Mouse (Mus musculus): Measurements from ENCODE around the gene Acvr1b. TPM values are rescaled to one million over a fixed set of nuclear protein-coding genes. Genes with fewer than 3 reads are reported as not detected.

Acvr1b gene
- polyA plus RNA-seq, 1 experiment from 2014 or later: 22.8 TPM

GRCm38 (mm10) chr15:101251930-101252329 is 78.1 kb downstream of the Acvr1b start:
- ATAC-seq (replicated peaks): no peak
- no peaks in the 10 kb centered on the region for H3K36me3 ChIP-seq
- WGBS: 91% methylated on average over 5 of the region's 5 CpGs
- no peak overlapping the region for H3K4me2 ChIP-seq (replicated peaks)
- H3K4me3 ChIP-seq: no peak overlapping the region
- H3K27me3 ChIP-seq: no peaks in the 10 kb centered on the region
- H3K27ac ChIP-seq (replicated peaks): no peak overlapping the region
- H3K4me1 ChIP-seq: peaks cover 16% of the 10 kb centered on the region
- no peaks in the 10 kb centered on the region for H3K9me3 ChIP-seq
- H3K9ac ChIP-seq (replicated peaks): no peak overlapping the region

GRCm38 (mm10) chr15:101252614-101253013 is 78.7 kb downstream of the Acvr1b start:
- Histone ChIP-seq H3K4me2 (replicated peaks) (no peak overlapping the region), H3K27me3 (no peaks in the 10 kb centered on the region), H3K4me1 (peaks cover 12% of the 10 kb centered on the region), H3K9ac (replicated peaks) (no peak overlapping the region), H3K4me3 (no peak overlapping the region), H3K27ac (replicated peaks) (no peak overlapping the region), H3K36me3 (no peaks in the 10 kb centered on the region), H3K9me3 (no peaks in the 10 kb centered on the region)
- no peak for ATAC-seq (replicated peaks)
- 91% methylated on average over 6 of the region's 6 CpGs for WGBS

DNA sequence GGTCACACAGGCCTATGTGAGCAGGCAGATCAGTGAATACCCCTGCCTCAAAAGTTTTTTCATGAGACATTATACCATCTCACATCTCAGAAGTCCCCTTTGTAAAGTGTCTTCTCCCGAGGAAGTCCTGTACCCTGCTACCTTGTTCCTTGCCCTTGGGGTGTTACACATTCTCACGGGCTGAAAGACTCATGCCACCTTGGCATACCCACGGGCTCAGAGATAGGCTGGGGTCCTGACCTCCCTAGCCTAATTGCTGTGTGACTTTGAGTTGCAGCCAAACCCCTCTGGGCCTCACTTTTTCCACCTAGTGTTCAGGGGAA is 79.7 kb downstream of the Acvr1b start:
- Histone ChIP-seq H3K27me3 (no peaks in the 10 kb centered on the region), H3K36me3 (no peaks in the 10 kb centered on the region), H3K4me3 (peak overlapping the region; percentile 74), H3K9ac (replicated peaks) (peak overlapping the region; percentile 85; the same call in 1 of the 2 replicates), H3K4me1 (peaks cover 12% of the 10 kb centered on the region), H3K9me3 (no peaks in the 10 kb centered on the region), H3K4me2 (replicated peaks) (peak overlapping the region; percentile 97), H3K27ac (replicated peaks) (no peak overlapping the region)
- 27% methylated on average over 3 of the region's 3 CpGs for WGBS
- peak; percentile 6; the same call in 1 of the 2 replicates for ATAC-seq (replicated peaks)

- H3K27ac ChIP-seq (replicated peaks): no peak within 1 kb of the TSS
- H3K36me3 ChIP-seq: no peaks in the 10 kb centered on the region
- H3K4me1 ChIP-seq: peaks cover 12% of the 10 kb centered on the region
- no peaks in the 10 kb centered on the region for H3K27me3 ChIP-seq
- peak within 1 kb of the TSS; percentile 85 for H3K9ac ChIP-seq (replicated peaks)
- peak within 1 kb of the TSS; percentile 74 for H3K4me3 ChIP-seq
- under 1% methylated on average over 82 of the region's 82 CpGs for WGBS
- peak; percentile 68 for ATAC-seq (replicated peaks)
- no peaks in the 10 kb centered on the region for H3K9me3 ChIP-seq
- peak within 1 kb of the TSS; percentile 97 for H3K4me2 ChIP-seq (replicated peaks)
Observed at GRCm38 (mm10) chr15:101253886-101254795, 80.3 kb downstream of the Acvr1b start, which contains the start of gene Nr4a1. Gene Nr4a1, plus strand, starts transcription at chr15:101254269.

DNA sequence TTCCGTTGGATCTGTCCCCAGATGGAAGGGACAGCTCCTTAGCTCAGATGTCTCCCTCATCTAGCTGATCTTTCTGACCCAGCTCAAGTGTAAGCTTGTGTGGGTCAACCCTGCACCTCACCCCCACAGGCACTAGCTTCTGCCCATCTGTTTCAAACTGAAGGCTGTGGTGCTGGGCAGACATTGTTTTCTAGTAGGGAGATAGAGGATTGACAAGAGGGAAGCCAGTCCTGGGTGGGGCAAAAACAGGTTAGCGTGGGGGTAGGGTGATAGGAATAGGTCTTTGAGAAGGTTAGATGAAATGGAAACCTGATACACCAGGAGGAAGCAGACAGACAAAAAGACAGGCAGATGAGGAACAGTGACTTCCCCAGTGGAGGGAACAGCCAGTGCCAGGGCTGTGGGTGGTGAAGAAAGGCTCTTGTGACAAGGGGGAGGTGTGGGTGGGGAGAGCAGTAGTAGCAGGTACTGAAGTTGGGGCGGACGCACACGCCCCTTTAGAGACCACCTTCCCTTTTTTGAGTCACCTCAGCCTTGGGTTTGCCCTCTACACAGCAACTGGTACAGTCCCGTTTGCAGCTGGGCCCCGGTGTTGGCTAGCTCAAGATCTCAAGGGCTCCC is 82.1 kb downstream of the Acvr1b start:
- H3K9me3 ChIP-seq: no peaks in the 10 kb centered on the region
- no peaks in the 10 kb centered on the region for H3K27me3 ChIP-seq
- no peak overlapping the region for H3K4me2 ChIP-seq (replicated peaks)
- H3K9ac ChIP-seq (replicated peaks): no peak overlapping the region
- no peaks in the 10 kb centered on the region for H3K36me3 ChIP-seq
- ATAC-seq (replicated peaks): no peak
- no peak overlapping the region for H3K27ac ChIP-seq (replicated peaks)
- no peak overlapping the region for H3K4me3 ChIP-seq
- 89% methylated on average over 7 of the region's 7 CpGs for WGBS
- H3K4me1 ChIP-seq: peaks cover 12% of the 10 kb centered on the region

- ATAC-seq (replicated peaks): no peak
- Histone ChIP-seq H3K27ac (replicated peaks) (no peak overlapping the region), H3K9ac (replicated peaks) (no peak overlapping the region), H3K4me3 (no peak overlapping the region), H3K36me3 (no peaks in the 10 kb centered on the region), H3K4me2 (replicated peaks) (no peak overlapping the region), H3K9me3 (no peaks in the 10 kb centered on the region), H3K27me3 (no peaks in the 10 kb centered on the region), H3K4me1 (peaks cover 12% of the 10 kb centered on the region)
- WGBS: 84% methylated on average over 14 of the region's 14 CpGs
Observed at GRCm38 (mm10) chr15:101256463-101257206, 82.8 kb downstream of the Acvr1b start.

DNA sequence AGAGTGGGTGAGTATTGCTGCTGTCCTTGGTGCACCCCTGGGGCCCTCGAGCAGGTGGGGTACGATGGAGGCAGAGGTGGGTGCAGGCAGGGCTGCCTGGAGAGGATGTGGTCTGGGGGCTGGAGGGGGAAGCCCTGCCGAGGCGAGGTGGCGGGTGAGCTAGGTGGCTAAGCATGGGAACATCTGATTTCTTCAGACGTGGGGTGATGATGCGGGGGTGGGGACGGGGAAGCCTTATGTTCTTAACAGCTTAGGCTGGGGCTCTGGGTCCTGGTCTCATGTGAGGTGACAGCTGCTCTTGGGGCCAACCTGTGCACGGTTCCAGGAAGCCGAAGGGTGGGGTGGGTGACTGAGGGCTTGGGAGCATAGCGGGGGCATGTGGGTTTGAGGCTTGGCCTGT is 84.6 kb downstream of the Acvr1b start:
- Histone ChIP-seq H3K4me2 (replicated peaks) (no peak overlapping the region), H3K36me3 (no peaks in the 10 kb centered on the region), H3K27ac (replicated peaks) (no peak overlapping the region), H3K4me3 (no peak overlapping the region), H3K27me3 (no peaks in the 10 kb centered on the region), H3K4me1 (peaks cover 12% of the 10 kb centered on the region), H3K9ac (replicated peaks) (no peak overlapping the region), H3K9me3 (no peaks in the 10 kb centered on the region)
- WGBS: 89% methylated on average over 11 of the region's 11 CpGs
- no peak for ATAC-seq (replicated peaks)

GRCm38 (mm10) chr15:101259922-101260321 is 86.1 kb downstream of the Acvr1b start:
- WGBS: 78% methylated on average over 3 of the region's 3 CpGs
- ATAC-seq (replicated peaks): no peak
- H3K4me2 ChIP-seq (replicated peaks): no peak overlapping the region
- H3K36me3 ChIP-seq: no peaks in the 10 kb centered on the region
- H3K27ac ChIP-seq (replicated peaks): no peak overlapping the region
- H3K9me3 ChIP-seq: no peaks in the 10 kb centered on the region
- no peak overlapping the region for H3K4me3 ChIP-seq
- H3K9ac ChIP-seq (replicated peaks): no peak overlapping the region
- H3K27me3 ChIP-seq: no peaks in the 10 kb centered on the region
- H3K4me1 ChIP-seq: peaks cover under 1% of the 10 kb centered on the region; the same call in 1 of the 2 replicates

- ATAC-seq (replicated peaks): no peak
- Histone ChIP-seq H3K27me3 (peaks cover 5% of the 10 kb centered on the region; the same call in 1 of the 2 replicates), H3K36me3 (no peaks in the 10 kb centered on the region), H3K4me2 (replicated peaks) (no peak overlapping the region), H3K9ac (replicated peaks) (no peak overlapping the region), H3K4me1 (peaks cover 1% of the 10 kb centered on the region; the same call in 1 of the 2 replicates), H3K9me3 (no peaks in the 10 kb centered on the region), H3K27ac (replicated peaks) (no peak overlapping the region), H3K4me3 (no peak overlapping the region)
- 82% methylated on average over 10 of the region's 10 CpGs for WGBS
Observed at GRCm38 (mm10) chr15:101260387-101260786, 86.5 kb downstream of the Acvr1b start.

GRCm38 (mm10) chr15:101260874-101261622 is 87.2 kb downstream of the Acvr1b start:
- H3K27me3 ChIP-seq: peaks cover 11% of the 10 kb centered on the region; the same call in 1 of the 2 replicates
- ATAC-seq (replicated peaks): no peak

DNA sequence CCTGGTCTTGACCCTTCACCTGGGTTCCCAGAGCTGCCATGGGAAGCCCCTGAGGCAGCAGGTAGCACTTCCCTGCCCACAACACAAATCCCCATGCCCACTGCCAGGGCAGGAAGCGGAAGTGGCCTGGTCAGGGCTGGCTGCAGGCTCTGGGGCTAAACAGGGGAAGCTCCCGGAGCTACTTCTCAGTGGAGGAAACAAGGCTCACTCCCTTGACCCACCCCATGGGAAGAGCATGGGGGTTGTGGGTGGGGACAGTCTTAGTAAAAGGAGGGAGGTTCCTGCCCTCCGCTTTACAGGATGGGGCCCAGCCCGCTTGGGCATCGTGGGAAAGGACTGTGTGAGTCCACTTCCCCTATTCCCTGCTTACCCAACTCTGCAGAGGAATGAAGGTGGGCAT is 88.6 kb downstream of the Acvr1b start:
- no peak for ATAC-seq (replicated peaks)
- 72% methylated on average over 5 of the region's 5 CpGs for WGBS
- peaks cover 22% of the 10 kb centered on the region; the same call in 1 of the 2 replicates for H3K27me3 ChIP-seq

More at GRCm38 (mm10) chr15:101260874-101261622, 87.2 kb downstream of the Acvr1b start:
- peaks cover 8% of the 10 kb centered on the region for H3K4me1 ChIP-seq
- H3K9me3 ChIP-seq: no peaks in the 10 kb centered on the region
- no peak overlapping the region for H3K9ac ChIP-seq (replicated peaks)
- no peak overlapping the region for H3K4me3 ChIP-seq
- no peak overlapping the region for H3K27ac ChIP-seq (replicated peaks)
- WGBS: 67% methylated on average over 13 of the region's 13 CpGs
- no peaks in the 10 kb centered on the region for H3K36me3 ChIP-seq
- no peak overlapping the region for H3K4me2 ChIP-seq (replicated peaks)

More for the DNA sequence above, 88.6 kb downstream of the Acvr1b start:
- peaks cover 20% of the 10 kb centered on the region for H3K4me1 ChIP-seq
- no peak overlapping the region for H3K9ac ChIP-seq (replicated peaks)
- no peak overlapping the region for H3K4me2 ChIP-seq (replicated peaks)
- H3K27ac ChIP-seq (replicated peaks): no peak overlapping the region
- H3K36me3 ChIP-seq: no peaks in the 10 kb centered on the region
- no peaks in the 10 kb centered on the region for H3K9me3 ChIP-seq
- no peak overlapping the region for H3K4me3 ChIP-seq
